Mouse (Mus musculus) embryo, embryonic 11 days (tissue): Measurements from ENCODE around the gene Tsga13.

Source experiments
- DNase-seq: peaks from one replicate; pipeline ENCODE4 v3.0.0-alpha.2; 2015

Tsga13 gene

GRCm38 (mm10) chr6:30915473-30915872, at the start of gene Tsga13:
Gene Tsga13 (minus strand): TSS chr6:30915573.
- no peak for DNase-seq

DNA sequence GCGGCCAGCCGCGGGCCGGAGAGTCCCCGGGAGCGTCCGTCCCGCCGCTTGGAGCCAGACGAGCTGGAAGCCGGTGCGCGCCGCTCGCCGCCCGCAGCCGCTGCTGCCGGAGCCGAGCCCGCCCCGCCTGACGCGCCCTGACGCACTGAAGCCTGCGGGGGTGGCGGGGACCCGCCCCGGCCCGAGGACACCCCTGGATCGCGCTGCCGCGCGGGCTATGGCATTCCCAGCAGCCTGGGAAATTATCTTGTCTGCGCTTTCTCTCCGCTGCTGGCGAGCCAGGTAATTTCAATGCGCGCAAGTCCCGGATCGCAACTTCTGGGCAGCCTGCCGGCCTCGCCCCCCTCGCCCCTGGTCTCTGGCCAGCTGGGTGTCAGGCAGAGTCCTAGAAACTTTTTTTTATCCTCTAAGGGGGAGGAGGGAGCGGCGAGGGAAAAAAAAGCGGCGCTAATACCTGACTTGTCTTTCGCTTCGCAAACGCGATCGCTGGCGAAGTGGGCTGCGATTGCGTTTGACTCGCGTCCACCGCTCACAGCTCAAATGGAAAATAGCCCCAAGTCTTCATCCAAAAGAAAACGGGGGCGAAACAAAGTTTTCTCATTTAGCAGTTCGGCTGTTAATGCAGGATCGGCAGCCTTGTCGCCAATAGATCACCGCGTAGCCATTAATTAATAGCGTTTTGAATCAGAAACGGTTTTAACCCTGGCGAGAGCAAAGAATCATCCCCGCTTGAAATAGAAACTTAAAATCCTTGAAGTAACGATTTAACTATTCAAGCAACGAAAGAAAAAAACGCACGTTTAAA, 43.6 kb upstream of the Tsga13 start, which contains the start of gene Klf14:
TSS of gene Klf14 (minus strand) at position 343 of the 805 bp plus-strand sequence.
- DNase-seq = peak; percentile 78

DNA sequence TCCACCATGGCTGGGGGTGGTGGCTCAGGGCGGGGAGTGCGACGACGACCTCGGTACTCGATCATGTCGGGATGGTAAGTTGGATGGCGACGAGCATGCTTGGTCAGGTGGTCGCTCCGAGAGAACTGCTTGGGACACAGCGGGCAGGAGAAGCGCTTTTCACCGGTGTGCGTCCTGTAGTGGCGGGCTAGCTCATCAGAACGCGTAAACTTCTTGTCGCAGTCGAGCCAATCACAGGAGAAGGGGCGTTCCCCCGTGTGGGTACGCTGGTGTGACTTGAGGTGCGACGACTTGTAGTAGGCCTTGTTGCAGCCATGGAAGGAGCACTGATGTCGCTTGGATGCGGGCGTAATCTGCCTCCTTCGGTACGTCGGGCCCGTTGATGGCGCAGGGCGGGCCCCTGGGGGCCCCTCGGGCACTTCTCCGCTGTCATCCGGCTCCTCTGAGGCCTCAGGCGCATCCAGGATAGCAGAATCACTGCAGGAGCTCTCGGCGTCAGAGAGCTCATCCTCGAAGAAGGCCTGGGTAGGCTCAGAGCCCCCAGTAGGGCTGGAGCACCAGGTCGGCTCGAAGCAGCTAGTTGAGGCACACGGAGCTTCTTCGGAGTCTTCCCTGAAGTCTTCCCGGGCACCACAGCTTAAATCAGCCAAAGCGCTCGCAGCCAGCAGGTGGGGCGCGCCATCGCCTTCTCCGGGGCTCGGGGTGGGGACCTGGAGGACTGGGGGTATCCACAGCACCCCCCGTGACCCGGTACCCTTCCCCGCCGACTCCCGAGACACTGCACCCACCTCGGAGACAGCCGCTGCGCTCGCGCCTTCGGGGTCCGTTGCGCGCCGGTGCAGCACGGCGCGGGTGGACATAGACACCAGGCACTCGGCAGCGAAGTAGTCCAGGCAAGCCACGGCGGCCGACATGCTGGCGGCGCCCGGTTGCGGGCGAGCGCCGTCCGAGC, 42.7 kb upstream of the Tsga13 start:
- peak; percentile 52 for DNase-seq

GRCm38 (mm10) chr6:30939264-30939663, 23.9 kb upstream of the Tsga13 start:
- no peak for DNase-seq

- DNase-seq = peak; percentile 50
These were observed 7.4 kb upstream of the Tsga13 start for GRCm38 (mm10) chr6:30922821-30923220.

- no peak for DNase-seq
These were observed 6.5 kb upstream of the Tsga13 start for GRCm38 (mm10) chr6:30921826-30922225.

DNA sequence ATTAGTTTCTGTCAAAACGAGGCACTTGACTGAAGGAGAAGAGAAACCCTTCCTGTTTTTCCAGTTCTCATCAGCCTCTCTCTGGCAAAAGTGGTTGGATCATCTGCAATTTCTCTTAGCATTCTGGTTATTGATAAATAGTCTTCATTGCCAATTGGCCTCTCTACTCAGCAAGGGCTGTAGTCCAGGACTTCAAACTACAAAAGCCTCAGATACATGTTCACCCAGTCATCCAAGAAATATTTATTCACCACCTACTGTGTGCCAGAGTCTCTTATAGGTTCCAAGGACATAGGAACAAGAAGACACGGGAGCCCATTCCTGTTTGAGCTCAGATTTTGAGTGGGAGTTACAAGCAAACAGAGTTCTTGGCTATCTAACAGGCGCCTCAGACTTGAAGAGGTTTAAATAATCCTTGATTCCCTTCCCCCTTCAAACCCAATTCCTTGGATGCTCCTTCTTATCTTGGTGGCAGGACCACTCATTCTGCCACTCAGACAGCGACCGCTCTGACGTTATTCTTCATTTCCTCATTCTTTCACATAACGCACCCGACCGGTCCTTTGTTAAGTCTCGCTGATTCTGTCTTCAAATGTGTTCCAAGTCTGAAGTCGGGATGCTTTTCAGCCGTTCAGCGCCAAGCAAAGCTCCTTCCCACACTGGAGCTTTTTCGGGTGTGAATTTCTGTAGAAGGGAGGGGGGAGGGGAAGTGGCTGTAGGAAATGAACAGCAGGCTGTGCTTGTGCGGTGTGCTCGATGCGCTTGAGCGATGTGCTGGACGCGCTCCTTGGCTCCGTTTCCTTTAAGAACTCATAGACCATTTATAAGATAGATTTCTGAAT, 5.7 kb upstream of the Tsga13 start:
- peak; percentile 49 for DNase-seq

DNA sequence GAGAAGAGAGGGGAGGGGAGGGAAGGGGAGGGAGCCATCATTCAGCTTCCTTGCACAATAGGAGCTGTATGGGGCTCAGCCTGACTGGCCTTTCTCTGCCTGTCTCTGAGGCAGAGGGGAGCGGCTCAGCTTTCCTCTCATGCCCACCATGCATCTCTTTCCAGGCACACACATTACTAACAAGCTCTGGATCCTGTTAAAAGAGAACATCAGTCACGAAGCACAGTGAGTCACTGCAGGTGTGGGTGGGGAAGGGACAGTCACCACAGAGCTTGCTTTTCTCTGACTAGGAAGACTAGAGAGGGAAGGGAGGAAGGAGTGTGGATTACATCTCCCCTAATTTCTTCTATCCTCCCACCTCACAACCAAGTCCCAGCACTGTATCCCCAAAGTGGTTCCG, 7.4 kb downstream of the Tsga13 start:
- no peak for DNase-seq

DNA sequence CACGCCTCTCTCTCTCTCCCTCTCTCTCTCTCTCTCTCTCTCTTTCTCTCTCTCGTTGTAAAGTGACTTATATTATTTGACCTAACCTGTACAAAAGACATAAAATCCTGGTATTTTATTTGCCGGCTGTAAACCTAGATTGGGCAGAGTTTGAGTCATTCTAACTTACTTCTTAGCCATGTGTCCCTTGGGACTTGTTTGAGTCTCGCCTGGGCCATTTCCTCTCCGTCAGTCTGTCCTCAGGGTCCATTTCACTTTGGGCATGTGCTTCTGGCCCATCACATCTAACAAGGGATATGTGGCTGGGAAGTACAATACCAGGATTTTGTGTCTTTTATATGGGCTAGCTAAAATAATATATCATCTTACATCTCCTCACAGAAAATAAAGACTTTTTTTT, 10.5 kb downstream of the Tsga13 start:
- no peak for DNase-seq

GRCm38 (mm10) chr6:30904033-30904432, 11.3 kb downstream of the Tsga13 start:
- no peak for DNase-seq

DNA sequence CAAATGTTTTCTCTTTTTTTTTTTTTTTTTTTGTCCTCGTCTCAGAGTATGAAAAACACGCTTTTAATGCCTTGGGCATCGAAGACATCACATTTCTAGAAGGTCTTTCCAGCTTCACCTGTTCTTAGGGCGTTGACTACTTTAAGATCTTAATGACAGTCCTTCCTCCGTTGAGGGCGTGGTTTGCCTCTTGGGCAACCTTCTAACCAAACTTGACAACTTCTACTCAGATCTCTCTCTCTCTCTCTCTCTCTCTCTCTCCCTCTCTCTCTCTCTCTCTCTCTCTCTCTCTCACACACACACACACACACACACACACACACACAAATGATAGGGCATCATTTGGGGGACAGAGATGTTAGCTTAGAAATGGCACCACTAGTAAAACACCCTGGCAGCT, 17.9 kb downstream of the Tsga13 start:
- DNase-seq = no peak

DNA sequence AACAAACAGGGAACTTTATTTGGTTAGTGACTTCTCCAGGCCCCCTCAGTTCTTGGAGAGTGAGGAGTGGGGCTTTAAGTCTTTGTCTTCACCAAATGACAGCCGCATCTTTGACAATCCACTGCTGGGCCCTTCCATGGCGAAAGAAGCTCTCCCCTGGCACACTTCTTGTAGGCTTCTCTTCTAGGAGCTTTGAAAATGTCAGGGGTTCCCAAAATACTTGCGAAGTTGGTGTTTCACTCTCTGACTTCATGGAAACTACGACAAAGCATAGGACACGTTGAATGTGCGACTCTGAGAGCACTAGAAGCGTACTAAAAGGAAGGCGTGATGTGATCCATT, 18.4 kb downstream of the Tsga13 start:
- DNase-seq = no peak

DNA sequence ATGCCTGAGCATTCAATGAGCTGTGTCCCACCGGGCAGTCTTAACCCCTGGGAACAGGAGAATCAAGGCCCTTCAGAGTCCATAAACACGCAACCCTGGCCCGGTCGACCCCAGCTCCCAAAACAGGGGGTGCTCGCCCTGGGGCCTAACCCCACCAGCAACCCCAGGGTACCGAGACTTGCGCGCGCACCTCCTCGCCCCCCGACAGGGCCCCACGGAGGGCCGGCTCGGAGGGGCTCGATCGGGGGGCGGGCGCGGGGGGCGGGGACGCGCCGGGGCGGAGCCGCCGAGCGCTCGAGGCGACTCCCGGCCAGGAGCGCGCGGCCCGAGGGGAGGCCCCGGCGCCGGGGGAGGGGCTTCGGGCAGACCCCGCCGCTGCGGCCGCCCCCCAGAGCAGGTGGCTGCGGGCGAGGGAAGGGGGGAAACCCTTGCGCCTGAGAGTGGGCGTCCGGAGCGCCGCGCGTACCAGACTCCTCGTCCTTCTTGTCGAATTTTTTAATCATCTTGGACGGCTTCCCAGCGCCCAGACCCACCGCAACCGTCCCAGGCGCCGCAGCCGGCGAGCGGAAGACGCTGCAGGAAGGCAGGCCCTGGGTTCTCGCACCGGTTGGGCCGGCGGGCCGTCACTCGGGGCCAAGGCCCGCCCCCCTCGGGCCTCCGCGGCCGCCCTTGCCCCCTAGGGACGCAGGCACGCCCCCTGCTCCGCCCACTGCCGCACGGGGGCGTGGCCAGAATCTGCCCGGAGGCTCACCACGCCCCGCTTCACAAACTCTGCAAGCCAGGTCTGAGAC, 19.0 kb downstream of the Tsga13 start, which contains the start of gene Copg2:
TSS of gene Copg2 (minus strand) at position 600 of the 791 bp plus-strand sequence.
- peak; percentile 96 for DNase-seq

- no peak for DNase-seq
These were observed 19.6 kb downstream of the Tsga13 start for GRCm38 (mm10) chr6:30895819-30896194.

DNA sequence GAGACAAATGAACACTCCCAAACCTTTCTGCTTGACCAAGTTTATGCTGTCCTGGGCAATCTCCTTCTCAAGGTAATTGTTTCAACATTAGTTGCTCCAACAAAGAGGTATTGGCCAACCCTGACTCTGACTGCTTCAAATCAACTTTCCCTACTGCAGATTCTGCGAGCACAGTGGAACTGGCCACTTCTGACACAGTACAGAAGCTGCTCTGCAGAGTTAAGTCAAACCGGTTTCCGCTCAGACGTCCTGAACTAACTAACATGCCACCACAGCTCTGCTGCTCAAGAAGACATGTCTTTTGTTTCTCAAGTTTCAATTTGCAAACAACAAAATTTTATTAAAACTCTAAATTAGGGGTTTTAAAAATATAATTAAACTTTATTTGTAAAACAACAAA, 22.3 kb downstream of the Tsga13 start:
- no peak for DNase-seq

- no peak for DNase-seq
These were observed 23.6 kb downstream of the Tsga13 start for GRCm38 (mm10) chr6:30891761-30892160.

DNA sequence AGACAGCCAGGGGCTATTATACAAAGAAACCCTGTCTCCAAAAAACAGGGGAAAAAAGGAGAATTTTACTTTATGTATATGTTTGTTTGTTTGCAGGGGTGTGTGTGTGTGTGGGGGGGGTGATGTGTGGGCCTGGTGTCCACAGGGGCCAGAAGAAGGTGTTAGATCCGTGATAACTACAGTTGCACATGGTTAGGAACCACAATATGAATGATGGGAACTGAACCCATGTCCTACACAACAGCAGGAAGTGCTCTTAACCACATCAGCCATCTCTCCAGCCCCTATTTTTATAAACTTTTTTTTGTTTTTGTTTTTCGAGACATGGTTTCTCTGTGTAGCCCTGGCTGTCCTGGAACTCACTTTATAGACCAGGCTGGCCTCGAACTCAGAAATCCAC, 30.5 kb downstream of the Tsga13 start:
- DNase-seq = no peak

DNA sequence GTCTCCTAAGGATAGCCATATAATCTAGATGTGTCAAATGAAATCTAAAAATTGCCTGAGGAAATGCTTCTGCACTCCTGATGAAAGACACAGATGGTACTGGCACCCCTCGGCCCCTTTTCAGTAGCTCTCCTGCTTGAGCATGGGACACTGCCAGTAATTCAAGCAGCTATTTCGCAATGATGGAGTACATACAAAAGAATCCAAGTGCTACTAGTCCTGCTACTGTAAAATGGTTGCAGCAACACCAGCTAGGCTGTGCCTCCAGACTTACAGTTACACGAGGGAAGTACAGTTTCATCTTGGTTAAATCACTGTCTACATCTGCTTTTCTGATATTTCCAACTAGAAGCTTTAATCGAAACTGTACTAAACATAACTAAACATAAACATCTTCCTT, 31.9 kb downstream of the Tsga13 start:
- DNase-seq = no peak

DNA sequence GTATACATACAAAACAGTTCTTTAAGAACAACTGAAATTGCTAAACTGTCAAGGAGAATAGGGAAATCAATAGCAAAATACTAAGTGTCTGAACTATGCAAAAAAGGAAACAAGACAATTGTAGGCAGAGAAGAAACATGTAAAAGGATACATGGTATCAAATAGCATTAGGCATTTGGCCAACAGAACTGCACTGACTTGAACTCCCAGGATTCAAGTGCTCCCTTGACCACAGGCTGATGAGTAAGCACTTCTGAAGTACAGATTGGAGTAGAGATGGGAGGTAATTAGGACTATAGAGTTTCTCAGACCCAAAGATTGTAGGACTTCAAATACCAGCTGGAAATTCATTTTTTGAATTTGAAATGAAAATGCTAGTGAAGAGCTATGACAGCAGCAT, 38.7 kb downstream of the Tsga13 start:
- DNase-seq = no peak

GRCm38 (mm10) chr6:30866501-30866900, 48.9 kb downstream of the Tsga13 start:
- no peak for DNase-seq

DNA sequence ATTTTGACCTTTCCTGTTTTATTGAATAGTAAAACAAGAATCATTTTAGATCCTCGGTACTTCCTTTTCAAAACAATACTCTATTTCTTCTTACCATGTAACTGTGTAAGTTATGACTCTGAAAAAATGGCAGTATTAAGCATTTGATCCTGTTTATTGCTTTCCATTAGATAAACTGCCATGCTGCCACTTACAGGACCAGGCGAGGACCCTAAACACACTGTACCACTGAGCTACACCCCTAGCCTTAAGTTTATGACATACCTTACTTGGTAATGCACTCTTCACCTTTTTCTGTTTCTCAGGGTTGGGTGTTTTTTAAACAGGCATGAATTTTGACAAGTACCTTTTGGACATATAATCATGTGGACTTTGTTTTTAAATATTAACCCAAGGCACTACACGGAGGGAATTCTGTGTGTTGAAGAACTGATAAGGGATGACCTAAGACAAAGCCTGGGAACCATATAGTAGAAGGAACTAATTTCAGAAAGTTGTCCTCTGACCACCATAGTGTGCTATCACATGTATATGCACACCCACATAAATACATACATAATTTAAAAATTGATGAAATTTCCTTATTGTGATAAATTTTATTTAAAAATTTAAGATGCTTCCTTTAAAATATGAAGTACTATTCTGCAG, 50.2 kb downstream of the Tsga13 start:
- no peak for DNase-seq

DNA sequence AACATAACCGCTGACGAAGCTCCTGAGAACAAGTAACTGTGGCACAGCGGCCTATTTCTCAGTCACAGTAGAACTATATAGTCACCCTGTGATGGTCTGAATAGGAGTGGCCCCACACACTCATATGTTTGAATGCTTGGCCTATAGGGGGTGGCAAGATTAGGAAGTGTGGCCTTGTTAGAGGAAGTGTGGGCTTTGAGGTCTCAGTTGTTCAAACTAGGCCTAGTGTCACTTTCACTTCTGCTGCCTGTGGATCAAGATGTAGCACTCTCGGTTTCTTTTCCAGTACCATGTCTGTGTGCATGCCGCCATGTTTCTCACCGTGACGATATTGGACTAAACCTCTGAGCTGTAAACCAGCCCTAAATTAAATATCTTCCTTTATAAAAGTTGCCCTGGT, 59.4 kb downstream of the Tsga13 start:
- DNase-seq = no peak
